Mouse (Mus musculus): ENCODE measurements around the gene Tbc1d2b. TPM values are rescaled to one million over a fixed set of nuclear protein-coding genes. Genes with fewer than 3 reads are reported as not detected.
A peak's percentile ranks its signal among the peaks of the same experiment; 100 is the strongest.

Gene Tbc1d2b
- polyA plus RNA-seq, 1 experiment, result 14.9 TPM

DNA sequence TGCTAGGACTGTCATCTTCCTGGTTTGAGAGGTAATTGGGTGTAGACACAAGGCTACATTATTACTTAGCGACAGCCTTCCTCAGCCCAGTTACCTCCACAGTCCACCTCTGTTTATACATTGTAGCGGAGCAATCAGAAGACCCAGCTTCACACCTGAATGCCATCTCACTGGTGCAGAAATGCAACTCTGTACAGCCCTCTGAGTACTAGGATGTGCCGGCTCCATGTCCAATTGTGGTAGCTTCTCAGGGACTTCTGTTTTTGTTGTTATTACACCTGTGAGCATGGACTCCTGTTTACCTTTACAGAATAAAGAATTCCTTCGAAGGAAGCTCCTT lies 7.3 kb downstream of the Tbc1d2b start:
- Histone ChIP-seq H3K4me1 (ENCODE audit: control insufficient read depth, insufficient read depth, low read length) (no peaks in the 10 kb centered on the region; the same call in none of the 2 replicates), H3K27me3 (ENCODE audit: control insufficient read depth, insufficient read depth, low read length) (no peaks in the 10 kb centered on the region), H3K27ac (ENCODE audit: insufficient read depth, low read length) (no peak overlapping the region), H3K4me3 (replicated peaks; ENCODE audit: insufficient read depth, low read depth, low read length) (no peak overlapping the region)
- DNase-seq, result no peak
- no peak for TF ChIP-seq POLR2A (IDR thresholded peaks at IDR 0.05; ENCODE audit: borderline replicate concordance, insufficient read depth, low read length)
- no peak for TF ChIP-seq CTCF (IDR thresholded peaks at IDR 0.05; ENCODE audit: borderline replicate concordance, insufficient read depth, low read depth, low read length)
- over 99% methylated on average over 4 of the region's 4 CpGs for WGBS

DNA sequence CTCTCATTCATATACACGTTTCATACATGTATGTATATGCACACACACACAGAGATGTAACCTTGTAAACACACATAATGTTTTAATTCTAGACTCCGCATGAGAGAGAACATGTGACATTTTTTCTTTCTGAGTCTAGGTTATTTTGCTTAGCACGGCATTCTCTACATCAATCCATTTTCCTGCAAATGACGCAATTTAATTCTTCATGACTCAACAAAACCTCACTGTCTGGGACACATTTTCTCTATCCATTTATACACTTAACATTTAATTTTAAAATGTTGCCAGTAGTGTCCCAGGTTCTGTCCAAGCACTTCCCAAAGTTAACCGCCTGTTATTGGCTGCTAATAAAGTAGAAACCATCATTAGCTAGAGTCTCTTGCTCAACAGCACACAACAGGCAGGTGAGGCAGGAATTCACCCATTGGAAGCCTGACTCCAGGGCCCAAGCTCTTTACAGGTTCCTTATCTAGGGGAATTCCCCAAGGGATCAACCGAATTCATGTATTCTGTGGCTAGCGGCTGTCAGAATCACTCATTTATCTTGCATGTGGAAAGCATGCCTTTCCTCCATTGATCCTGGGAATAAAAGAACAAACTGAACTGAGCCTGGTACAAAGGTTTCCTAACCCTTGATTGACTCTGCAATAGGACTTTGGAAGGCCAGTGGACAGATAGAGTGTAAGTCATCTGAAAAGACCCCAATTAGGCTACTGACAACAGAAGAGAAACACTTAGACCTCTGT lies 7.8 kb downstream of the Tbc1d2b start:
- no peak for DNase-seq
- WGBS, result 95% methylated on average over 7 of the region's 7 CpGs
- TF ChIP-seq CTCF (IDR thresholded peaks at IDR 0.05; ENCODE audit: borderline replicate concordance, insufficient read depth, low read depth, low read length) (no peak), POLR2A (IDR thresholded peaks at IDR 0.05; ENCODE audit: borderline replicate concordance, insufficient read depth, low read length) (no peak)

DNA sequence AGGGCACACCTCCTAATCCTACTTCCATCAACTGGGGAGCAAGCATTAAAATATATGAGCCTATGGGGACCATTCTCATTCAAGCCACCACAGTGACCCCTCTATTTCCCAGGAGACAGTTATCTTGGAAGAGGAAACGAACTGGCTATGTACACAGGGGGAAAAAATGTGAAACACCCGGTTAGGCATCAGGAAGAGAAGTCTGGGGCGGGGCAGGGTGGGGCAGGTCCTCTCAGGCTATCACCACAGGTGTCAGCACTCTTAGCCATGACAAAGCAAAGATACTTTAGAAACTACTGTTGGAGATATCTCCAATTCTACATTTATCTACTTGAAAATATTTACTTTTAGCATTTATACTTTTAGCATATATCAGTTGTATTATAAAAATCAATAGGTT lies 8.5 kb downstream of the Tbc1d2b start:
- H3K27me3 ChIP-seq (ENCODE audit: control insufficient read depth, insufficient read depth, low read length), result no peaks in the 10 kb centered on the region
- H3K27ac ChIP-seq (ENCODE audit: insufficient read depth, low read length), result no peak overlapping the region
- 73% methylated on average over 3 of the region's 3 CpGs for WGBS
- TF ChIP-seq CTCF (IDR thresholded peaks at IDR 0.05; ENCODE audit: borderline replicate concordance, insufficient read depth, low read depth, low read length) (no peak), POLR2A (IDR thresholded peaks at IDR 0.05; ENCODE audit: borderline replicate concordance, insufficient read depth, low read length) (no peak)
- no peak for DNase-seq
- peaks cover 7% of the 10 kb centered on the region for H3K4me1 ChIP-seq (ENCODE audit: control insufficient read depth, insufficient read depth, low read length)
- H3K4me3 ChIP-seq (replicated peaks; ENCODE audit: insufficient read depth, low read depth, low read length), result no peak overlapping the region

More for the DNA sequence above, 7.8 kb downstream of the Tbc1d2b start:
- Histone ChIP-seq H3K4me3 (replicated peaks; ENCODE audit: insufficient read depth, low read depth, low read length) (no peak overlapping the region), H3K4me1 (ENCODE audit: control insufficient read depth, insufficient read depth, low read length) (peaks cover 4% of the 10 kb centered on the region), H3K27me3 (ENCODE audit: control insufficient read depth, insufficient read depth, low read length) (no peaks in the 10 kb centered on the region), H3K27ac (ENCODE audit: insufficient read depth, low read length) (no peak overlapping the region)

DNA sequence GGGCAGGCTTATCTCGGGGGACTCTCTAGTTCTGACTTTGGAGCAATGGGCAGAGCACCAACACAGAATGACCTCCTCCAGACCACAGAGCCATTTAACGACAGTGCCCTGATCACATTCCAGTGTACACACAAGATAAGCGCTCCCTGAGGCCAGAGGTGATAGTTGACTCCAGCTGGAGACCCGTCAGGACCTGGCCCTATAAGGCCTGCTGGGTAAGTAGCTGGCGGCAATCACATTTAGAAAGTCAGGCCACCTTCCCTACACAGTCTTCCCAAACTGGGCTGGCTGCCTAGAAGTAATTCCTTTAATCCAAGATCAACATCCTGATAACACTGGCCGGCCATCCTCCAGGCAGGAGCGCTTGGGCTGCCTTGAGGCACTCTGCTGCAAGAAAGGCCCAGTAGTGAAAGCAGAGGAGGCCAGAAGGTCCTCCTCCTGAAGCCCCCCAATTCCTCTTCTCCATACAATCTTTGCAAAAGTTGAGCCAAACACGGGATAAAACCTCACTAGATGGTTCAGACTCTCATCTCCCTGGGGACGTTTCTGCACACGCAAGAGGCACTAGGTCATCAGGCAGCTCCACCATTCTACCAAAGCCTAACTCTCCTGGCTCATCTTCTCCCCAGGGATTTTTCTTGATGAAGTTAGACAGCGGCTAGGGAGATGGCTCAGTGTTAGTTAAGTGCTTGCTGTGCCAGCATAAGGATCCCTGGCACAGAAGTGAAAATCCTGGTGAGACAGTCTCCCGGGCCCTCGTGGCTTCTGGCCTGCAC lies 9.8 kb downstream of the Tbc1d2b start:
- Histone ChIP-seq H3K4me3 (replicated peaks; ENCODE audit: insufficient read depth, low read depth, low read length) (no peak overlapping the region), H3K27ac (ENCODE audit: insufficient read depth, low read length) (no peak overlapping the region), H3K27me3 (ENCODE audit: control insufficient read depth, insufficient read depth, low read length) (no peaks in the 10 kb centered on the region), H3K4me1 (ENCODE audit: control insufficient read depth, insufficient read depth, low read length) (peaks cover 7% of the 10 kb centered on the region)
- TF ChIP-seq POLR2A (IDR thresholded peaks at IDR 0.05; ENCODE audit: borderline replicate concordance, insufficient read depth, low read length) (no peak), CTCF (IDR thresholded peaks at IDR 0.05; ENCODE audit: borderline replicate concordance, insufficient read depth, low read depth, low read length) (no peak)
- WGBS, result 59% methylated on average over 13 of the region's 13 CpGs
- DNase-seq, result peak in 1 of 2 experiments; percentile 23

DNA sequence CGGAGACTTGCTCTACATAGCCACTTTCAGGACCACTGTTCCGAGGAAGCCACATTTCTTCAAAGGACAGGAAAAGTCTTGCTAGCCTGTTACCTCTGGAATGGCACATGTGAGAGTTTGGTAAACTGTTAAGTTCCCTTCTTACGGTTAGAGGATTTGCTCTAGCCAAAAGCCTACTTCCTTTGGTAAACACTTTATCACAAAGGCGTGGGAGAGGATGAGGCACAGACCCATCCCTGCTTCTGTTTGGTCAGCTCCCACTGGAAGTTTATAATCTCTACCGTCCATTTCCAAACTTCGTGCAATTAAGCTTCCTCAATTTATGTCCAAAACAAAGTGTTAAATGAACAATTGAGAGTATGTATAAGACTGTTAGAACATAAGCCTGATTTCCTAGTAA lies 10.5 kb downstream of the Tbc1d2b start:
- WGBS, result 89% methylated on average over 6 of the region's 6 CpGs
- Histone ChIP-seq H3K4me3 (replicated peaks; ENCODE audit: insufficient read depth, low read depth, low read length) (no peak overlapping the region), H3K4me1 (ENCODE audit: control insufficient read depth, insufficient read depth, low read length) (peaks cover 7% of the 10 kb centered on the region), H3K27me3 (ENCODE audit: control insufficient read depth, insufficient read depth, low read length) (no peaks in the 10 kb centered on the region), H3K27ac (ENCODE audit: insufficient read depth, low read length) (no peak overlapping the region)
- DNase-seq, result no peak
- TF ChIP-seq CTCF (IDR thresholded peaks at IDR 0.05; ENCODE audit: borderline replicate concordance, insufficient read depth, low read depth, low read length) (no peak), POLR2A (IDR thresholded peaks at IDR 0.05; ENCODE audit: borderline replicate concordance, insufficient read depth, low read length) (no peak)

DNA sequence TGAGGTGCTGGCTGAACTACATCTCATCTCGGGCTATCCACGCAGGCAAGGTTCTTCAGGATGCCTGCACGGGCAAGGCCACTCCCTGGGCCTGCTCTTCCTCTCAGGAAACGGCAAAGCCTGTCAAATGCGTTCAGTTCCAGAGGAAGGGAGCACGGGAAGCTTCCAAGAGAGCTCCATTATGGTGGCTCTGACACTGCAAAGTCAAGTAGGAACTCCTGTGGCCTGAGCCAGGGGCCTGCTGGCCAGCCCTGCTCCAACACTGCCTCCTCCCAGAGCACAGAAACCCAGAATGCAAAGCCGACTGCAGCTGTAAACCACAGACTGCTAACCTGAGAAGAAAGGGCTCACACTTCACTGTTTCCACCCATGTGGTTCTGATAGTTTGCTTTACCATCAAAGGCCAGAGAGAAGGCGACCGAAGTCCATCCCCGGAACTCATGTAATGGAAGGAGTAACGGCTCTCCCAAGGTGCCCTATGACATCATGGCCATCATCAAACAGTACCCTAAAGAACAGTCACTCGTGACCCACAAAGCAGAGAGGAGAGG lies 11.1 kb downstream of the Tbc1d2b start:
- no peaks in the 10 kb centered on the region for H3K27me3 ChIP-seq (ENCODE audit: control insufficient read depth, insufficient read depth, low read length)
- WGBS, result 87% methylated on average over 12 of the region's 12 CpGs
- peaks cover 7% of the 10 kb centered on the region for H3K4me1 ChIP-seq (ENCODE audit: control insufficient read depth, insufficient read depth, low read length)
- TF ChIP-seq POLR2A (IDR thresholded peaks at IDR 0.05; ENCODE audit: borderline replicate concordance, insufficient read depth, low read length) (no peak), CTCF (IDR thresholded peaks at IDR 0.05; ENCODE audit: borderline replicate concordance, insufficient read depth, low read depth, low read length) (no peak)
- no peak for DNase-seq
- no peak overlapping the region for H3K4me3 ChIP-seq (replicated peaks; ENCODE audit: insufficient read depth, low read depth, low read length)
- H3K27ac ChIP-seq (ENCODE audit: insufficient read depth, low read length), result no peak overlapping the region

DNA sequence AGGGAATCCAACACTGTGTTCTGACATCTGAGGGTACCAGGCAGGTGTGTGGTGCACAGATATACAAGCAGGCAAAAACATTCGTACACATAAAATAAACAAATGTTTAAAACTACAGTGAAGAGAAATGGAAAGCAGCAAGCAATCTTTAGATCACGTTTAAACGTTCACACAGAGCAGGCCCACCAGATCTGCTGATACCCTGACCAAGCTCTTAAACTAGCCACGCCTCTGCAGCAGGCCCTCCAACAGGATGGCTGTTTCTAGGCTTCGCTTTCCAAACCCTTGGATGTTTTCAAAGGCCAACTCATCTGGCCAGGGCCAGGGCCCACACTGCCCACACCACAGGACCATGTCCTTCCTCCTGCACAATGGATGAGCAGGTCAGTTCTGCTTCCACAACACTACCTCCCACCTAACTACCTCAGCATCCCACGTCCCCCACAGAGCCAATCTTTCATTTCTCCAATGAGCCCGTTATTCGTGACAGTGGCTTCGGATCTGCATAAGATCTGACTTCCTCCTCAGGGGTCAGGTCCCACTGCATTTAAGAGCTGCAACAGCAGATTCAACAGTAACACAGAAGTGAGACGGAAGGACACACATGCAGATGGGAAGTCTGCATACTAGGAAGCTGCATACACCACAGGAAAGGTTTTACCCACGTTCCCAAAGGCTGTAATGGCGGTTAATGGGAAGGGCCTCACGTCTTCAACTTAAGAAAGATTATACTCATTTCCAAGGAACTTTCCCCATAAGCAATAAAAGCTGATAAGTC lies 12.7 kb downstream of the Tbc1d2b start:
- no peak overlapping the region for H3K27ac ChIP-seq (ENCODE audit: insufficient read depth, low read length)
- 83% methylated on average over 13 of the region's 13 CpGs for WGBS
- peaks cover 7% of the 10 kb centered on the region for H3K4me1 ChIP-seq (ENCODE audit: control insufficient read depth, insufficient read depth, low read length)

More for the DNA sequence above, 12.7 kb downstream of the Tbc1d2b start:
- no peaks in the 10 kb centered on the region for H3K27me3 ChIP-seq (ENCODE audit: control insufficient read depth, insufficient read depth, low read length)
- no peak for DNase-seq
- TF ChIP-seq POLR2A (IDR thresholded peaks at IDR 0.05; ENCODE audit: borderline replicate concordance, insufficient read depth, low read length) (no peak), CTCF (IDR thresholded peaks at IDR 0.05; ENCODE audit: borderline replicate concordance, insufficient read depth, low read depth, low read length) (no peak)
- H3K4me3 ChIP-seq (replicated peaks; ENCODE audit: insufficient read depth, low read depth, low read length), result no peak overlapping the region
